Mouse (Mus musculus): ENCODE results near the gene Tcf12. TPM values are rescaled to one million over a fixed set of nuclear protein-coding genes. Genes with fewer than 3 reads are reported as not detected.

The Tcf12 gene
- polyA plus RNA-seq (2014; fragmentation: Nextera tagmentation; extraction: Ambion mirVana) = 204 and 230 TPM in 2 replicates

DNA sequence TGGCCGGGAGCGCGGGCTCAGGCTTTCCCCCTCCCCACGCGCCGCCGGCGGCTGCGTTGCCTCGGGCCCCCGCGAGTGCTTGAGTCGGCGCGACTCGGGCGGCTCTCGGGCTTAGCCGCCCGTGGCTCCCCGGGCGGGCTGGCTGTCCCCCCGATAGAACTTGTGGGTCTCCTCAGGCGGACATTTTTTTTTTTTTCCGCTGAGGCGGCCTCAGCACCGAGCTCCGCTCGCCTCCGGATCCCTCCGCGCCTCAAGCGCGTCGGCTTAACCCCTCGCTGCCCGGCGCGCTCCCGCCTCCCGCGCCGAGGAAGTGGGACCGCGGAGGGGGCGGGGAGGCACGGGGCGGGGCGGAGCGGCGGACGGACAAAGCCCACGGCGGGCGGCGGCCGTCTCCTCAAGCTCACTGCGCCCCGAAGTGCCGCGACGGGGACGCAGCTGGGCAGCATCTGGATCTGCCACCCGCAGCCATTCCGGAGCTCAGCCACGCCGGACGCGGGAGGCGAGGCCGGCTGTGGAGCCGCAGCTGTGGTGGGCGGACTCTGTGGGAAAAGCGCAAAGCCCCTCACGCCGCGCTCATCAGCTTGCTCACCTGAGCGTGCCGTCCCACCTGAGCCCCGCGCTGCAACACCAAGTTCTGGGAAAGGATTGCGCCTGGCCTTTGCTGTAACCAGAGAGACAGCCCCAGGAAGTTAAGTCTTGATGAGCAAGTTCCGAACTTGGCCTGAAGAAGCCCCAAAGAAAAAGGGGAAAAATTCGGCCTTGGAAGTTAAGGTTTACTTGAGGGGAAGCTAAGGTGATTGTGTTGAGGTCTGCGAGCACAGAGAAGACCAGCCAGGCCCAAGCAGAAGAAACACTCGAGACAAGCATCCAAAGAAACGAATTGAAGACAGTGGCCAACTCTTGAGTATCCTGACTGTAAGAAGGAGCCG is at the start of gene Tcf12:
TSS of gene Tcf12 (minus strand) at position 250 of the 929 bp plus-strand sequence.
- Histone ChIP-seq H3K27me3 (ENCODE audit: control insufficient read depth, insufficient read depth, low read length) (no peaks in the 10 kb centered on the region), H3K4me2 (ENCODE audit: low read depth, low read length) (peak within 1 kb of the TSS; percentile 84), H3K9me3 (replicated peaks; ENCODE audit: control insufficient read depth, low read length) (no peaks in the 10 kb centered on the region), H3K36me3 (replicated peaks; ENCODE audit: control insufficient read depth, insufficient read depth, low read depth, low read length) (no peaks in the 10 kb centered on the region), H3K27ac (replicated peaks; ENCODE audit: low read depth, low read length) (peak within 1 kb of the TSS; percentile 97), H3K9ac (replicated peaks; ENCODE audit: low read length) (peak within 1 kb of the TSS; percentile 100), H3K4me1 (ENCODE audit: control insufficient read depth, insufficient read depth, low read length) (no peaks in the 10 kb centered on the region), H3K4me3 (ENCODE audit: low read depth, low read length) (peak within 1 kb of the TSS; percentile 97)
- DNase-seq (ENCODE audit: low spot score) (peak; percentile 97), ATAC-seq (replicated peaks; ENCODE audit: insufficient number of reproducible peaks, low FRiP score, low TSS enrichment, low read depth) (peak; percentile 84)
- 1% methylated on average over 75 of the region's 88 CpGs for WGBS

DNA sequence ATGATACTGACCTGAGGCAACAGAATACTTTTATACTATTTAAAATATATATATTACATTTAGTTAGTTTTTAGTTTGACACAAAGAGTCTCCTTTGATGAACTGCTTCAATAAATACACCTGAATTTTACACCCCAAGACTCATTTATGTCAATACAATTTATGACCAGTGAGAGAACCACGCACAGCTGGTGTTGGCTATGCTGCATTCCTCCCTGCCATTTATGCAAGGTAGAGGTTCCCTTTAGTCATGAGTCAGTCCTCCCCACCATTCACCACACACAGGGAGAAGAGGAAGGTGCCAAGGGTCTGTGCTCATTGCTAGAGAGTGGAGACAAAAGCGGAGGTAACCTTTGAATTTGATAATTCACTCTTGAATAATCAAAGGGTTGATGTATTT is 46.7 kb upstream of the Tcf12 start:
- DNase-seq (ENCODE audit: low spot score) (no peak), ATAC-seq (replicated peaks; ENCODE audit: insufficient number of reproducible peaks, low FRiP score, low TSS enrichment, low read depth) (no peak)
- Histone ChIP-seq H3K4me2 (ENCODE audit: low read depth, low read length) (no peak overlapping the region), H3K4me1 (ENCODE audit: control insufficient read depth, insufficient read depth, low read length) (no peaks in the 10 kb centered on the region), H3K9me3 (replicated peaks; ENCODE audit: control insufficient read depth, low read length) (no peaks in the 10 kb centered on the region), H3K36me3 (replicated peaks; ENCODE audit: control insufficient read depth, insufficient read depth, low read depth, low read length) (no peaks in the 10 kb centered on the region), H3K4me3 (ENCODE audit: low read depth, low read length) (no peak overlapping the region), H3K27ac (replicated peaks; ENCODE audit: low read depth, low read length) (no peak overlapping the region), H3K9ac (replicated peaks; ENCODE audit: low read length) (no peak overlapping the region), H3K27me3 (ENCODE audit: control insufficient read depth, insufficient read depth, low read length) (no peaks in the 10 kb centered on the region)
- 90% methylated on average over 2 of the region's 2 CpGs for WGBS

DNA sequence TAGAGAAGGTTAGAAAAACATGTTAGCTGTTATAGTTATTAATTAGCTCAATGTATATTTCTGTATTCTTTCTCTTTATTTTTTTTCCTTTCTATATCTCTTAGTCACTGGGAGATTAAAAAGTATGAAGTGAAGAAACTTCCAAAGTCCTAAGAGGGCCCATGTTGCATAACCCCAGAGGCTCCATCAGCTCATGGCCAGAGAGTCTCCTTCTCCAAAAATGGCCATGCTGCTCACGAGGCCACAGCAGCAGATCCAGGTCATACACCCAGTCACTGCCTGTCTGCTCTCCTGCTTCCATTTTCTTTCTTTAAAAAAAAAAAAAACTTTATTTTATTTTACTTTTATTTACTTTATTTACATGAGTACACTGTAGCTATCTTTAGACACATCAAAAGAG is 45.4 kb upstream of the Tcf12 start:
- ATAC-seq (replicated peaks; ENCODE audit: insufficient number of reproducible peaks, low FRiP score, low TSS enrichment, low read depth) (no peak), DNase-seq (ENCODE audit: low spot score) (no peak)
- H3K4me3 ChIP-seq (ENCODE audit: low read depth, low read length) = no peak overlapping the region
- H3K4me2 ChIP-seq (ENCODE audit: low read depth, low read length) = no peak overlapping the region
- no peaks in the 10 kb centered on the region for H3K9me3 ChIP-seq (replicated peaks; ENCODE audit: control insufficient read depth, low read length)
- H3K27me3 ChIP-seq (ENCODE audit: control insufficient read depth, insufficient read depth, low read length) = no peaks in the 10 kb centered on the region
- WGBS = 65% methylated on average over 1 of the region's 1 CpGs
- no peaks in the 10 kb centered on the region for H3K4me1 ChIP-seq (ENCODE audit: control insufficient read depth, insufficient read depth, low read length)
- H3K36me3 ChIP-seq (replicated peaks; ENCODE audit: control insufficient read depth, insufficient read depth, low read depth, low read length) = no peaks in the 10 kb centered on the region
- H3K9ac ChIP-seq (replicated peaks; ENCODE audit: low read length) = no peak overlapping the region
- H3K27ac ChIP-seq (replicated peaks; ENCODE audit: low read depth, low read length) = no peak overlapping the region

DNA sequence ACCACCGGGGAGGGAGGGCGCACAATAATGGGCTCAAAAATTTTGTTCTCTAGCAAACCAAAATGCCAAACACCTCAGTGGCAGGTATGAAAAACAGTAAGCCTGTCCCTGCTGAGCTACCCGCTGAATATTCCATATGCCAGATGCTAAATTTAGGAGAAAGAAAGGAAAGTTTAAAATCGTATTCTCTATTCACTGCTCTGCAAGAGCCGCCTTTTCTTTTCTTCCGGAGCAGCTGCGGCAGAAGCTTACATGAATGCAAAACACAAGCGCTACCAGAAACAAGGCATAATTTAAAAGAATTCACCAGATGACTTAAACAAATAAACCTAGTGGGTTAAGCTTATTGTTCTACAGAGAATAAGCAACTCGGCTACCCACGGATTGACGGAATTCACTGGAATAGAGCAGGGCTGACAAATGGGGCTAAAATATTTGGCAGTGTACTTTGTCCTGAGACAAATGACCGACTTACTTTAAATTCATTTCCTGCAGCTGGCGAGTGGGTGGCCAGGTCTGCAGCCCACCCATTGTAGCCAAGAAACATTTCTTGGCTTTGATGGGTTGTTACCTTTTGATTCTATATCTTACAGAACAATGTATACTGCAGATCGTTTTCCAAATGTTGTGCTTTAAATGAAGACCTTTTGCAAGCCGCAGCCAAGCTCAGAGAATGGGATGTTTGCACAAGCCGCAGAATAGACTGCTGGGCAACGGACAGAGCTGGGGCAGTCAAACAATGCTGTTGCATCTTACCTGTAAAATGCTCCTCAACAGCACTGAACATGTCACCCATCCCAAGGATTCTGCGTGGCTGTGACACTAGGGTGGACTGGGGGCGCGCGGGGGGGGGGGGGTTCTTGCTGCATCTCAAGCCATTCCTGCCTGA is 43.8 kb upstream of the Tcf12 start:
- peak; percentile 11 for DNase-seq (ENCODE audit: low spot score)
- WGBS = 28% methylated on average over 21 of the region's 21 CpGs
- ATAC-seq (replicated peaks; ENCODE audit: insufficient number of reproducible peaks, low FRiP score, low TSS enrichment, low read depth) = no peak

DNA sequence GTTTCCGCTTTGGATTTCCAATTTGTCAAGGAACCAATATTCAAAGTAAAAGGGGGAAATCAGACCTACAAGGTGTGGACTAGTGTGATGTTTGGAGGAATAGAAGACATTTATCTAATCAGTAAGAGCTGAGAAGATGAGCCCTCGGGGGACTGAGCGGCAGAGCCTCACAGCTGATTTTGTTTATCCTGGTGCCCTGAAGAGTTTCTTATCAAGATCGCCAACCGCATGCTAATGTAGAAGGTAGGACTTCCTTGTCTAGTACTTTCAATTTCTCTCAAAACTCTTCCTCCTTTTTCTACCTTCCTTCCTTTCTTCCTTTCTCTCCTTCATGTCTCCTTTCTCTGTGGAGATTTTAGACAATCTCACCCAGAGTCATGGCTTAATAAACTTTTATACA is 32.5 kb upstream of the Tcf12 start:
- Histone ChIP-seq H3K9me3 (replicated peaks; ENCODE audit: control insufficient read depth, low read length) (no peaks in the 10 kb centered on the region), H3K27ac (replicated peaks; ENCODE audit: low read depth, low read length) (no peak overlapping the region), H3K4me2 (ENCODE audit: low read depth, low read length) (no peak overlapping the region), H3K4me1 (ENCODE audit: control insufficient read depth, insufficient read depth, low read length) (no peaks in the 10 kb centered on the region), H3K4me3 (ENCODE audit: low read depth, low read length) (no peak overlapping the region), H3K9ac (replicated peaks; ENCODE audit: low read length) (no peak overlapping the region), H3K27me3 (ENCODE audit: control insufficient read depth, insufficient read depth, low read length) (no peaks in the 10 kb centered on the region), H3K36me3 (replicated peaks; ENCODE audit: control insufficient read depth, insufficient read depth, low read depth, low read length) (no peaks in the 10 kb centered on the region)
- ATAC-seq (replicated peaks; ENCODE audit: insufficient number of reproducible peaks, low FRiP score, low TSS enrichment, low read depth) = no peak
- 79% methylated on average over 5 of the region's 5 CpGs for WGBS
- DNase-seq (ENCODE audit: low spot score) = no peak

More for the DNA sequence above, 43.8 kb upstream of the Tcf12 start:
- no peaks in the 10 kb centered on the region for H3K9me3 ChIP-seq (replicated peaks; ENCODE audit: control insufficient read depth, low read length)
- no peak overlapping the region for H3K27ac ChIP-seq (replicated peaks; ENCODE audit: low read depth, low read length)
- H3K36me3 ChIP-seq (replicated peaks; ENCODE audit: control insufficient read depth, insufficient read depth, low read depth, low read length) = no peaks in the 10 kb centered on the region
- no peaks in the 10 kb centered on the region for H3K4me1 ChIP-seq (ENCODE audit: control insufficient read depth, insufficient read depth, low read length)
- no peak overlapping the region for H3K9ac ChIP-seq (replicated peaks; ENCODE audit: low read length)
- no peak overlapping the region for H3K4me3 ChIP-seq (ENCODE audit: low read depth, low read length)
- no peaks in the 10 kb centered on the region for H3K27me3 ChIP-seq (ENCODE audit: control insufficient read depth, insufficient read depth, low read length)
- H3K4me2 ChIP-seq (ENCODE audit: low read depth, low read length) = peak overlapping the region; percentile 5

DNA sequence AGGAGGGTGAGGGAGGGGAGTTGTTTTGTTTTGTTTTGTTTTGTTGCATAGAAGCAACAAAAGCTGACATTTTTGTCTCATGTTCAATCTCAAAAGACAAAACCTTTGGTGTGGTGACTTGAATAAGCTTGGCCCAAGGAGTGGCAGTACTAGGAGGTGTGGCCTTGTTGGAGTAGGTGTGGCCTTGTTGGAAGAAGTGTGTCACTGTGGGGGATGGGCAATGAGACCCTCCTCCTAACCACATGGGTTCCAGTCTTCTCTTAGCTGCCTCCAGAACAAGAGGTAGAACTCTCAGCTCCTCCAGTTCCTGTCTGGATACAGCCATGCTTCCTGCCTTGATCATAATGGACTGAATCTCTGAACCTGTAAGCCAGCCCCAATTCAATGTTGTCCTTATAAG is 26.2 kb upstream of the Tcf12 start:
- no peak overlapping the region for H3K27ac ChIP-seq (replicated peaks; ENCODE audit: low read depth, low read length)
- ATAC-seq (replicated peaks; ENCODE audit: insufficient number of reproducible peaks, low FRiP score, low TSS enrichment, low read depth) = no peak
- H3K9ac ChIP-seq (replicated peaks; ENCODE audit: low read length) = no peak overlapping the region
- no peaks in the 10 kb centered on the region for H3K27me3 ChIP-seq (ENCODE audit: control insufficient read depth, insufficient read depth, low read length)
- no peaks in the 10 kb centered on the region for H3K36me3 ChIP-seq (replicated peaks; ENCODE audit: control insufficient read depth, insufficient read depth, low read depth, low read length)
- no peak for DNase-seq (ENCODE audit: low spot score)
- no peaks in the 10 kb centered on the region for H3K9me3 ChIP-seq (replicated peaks; ENCODE audit: control insufficient read depth, low read length)
- H3K4me1 ChIP-seq (ENCODE audit: control insufficient read depth, insufficient read depth, low read length) = no peaks in the 10 kb centered on the region
- no peak overlapping the region for H3K4me2 ChIP-seq (ENCODE audit: low read depth, low read length)
- H3K4me3 ChIP-seq (ENCODE audit: low read depth, low read length) = no peak overlapping the region

DNA sequence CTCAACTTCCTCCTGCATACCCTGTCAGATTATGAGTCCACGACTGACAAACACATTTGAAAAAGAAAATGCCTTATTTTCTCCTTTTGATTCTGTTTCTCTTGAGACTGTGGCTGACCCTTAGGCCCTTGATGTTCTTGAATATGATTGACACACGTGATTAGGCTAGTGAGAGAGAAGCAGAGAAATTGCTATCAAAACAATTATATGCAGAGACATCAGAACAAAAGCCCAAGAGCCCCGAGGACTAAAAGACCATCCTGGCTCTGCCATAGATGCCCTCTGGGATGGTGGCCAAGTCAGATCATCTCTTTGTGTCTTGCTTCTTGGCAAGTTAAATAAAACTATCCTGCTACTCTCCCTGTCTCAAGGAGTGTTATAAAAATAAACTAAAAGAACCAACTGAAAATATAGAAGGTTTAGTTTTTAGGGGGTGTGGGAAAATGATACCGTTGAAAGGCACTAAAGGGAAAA is 22.1 kb upstream of the Tcf12 start:
- DNase-seq (ENCODE audit: low spot score) (no peak), ATAC-seq (replicated peaks; ENCODE audit: insufficient number of reproducible peaks, low FRiP score, low TSS enrichment, low read depth) (no peak)
- Histone ChIP-seq H3K27ac (replicated peaks; ENCODE audit: low read depth, low read length) (peak overlapping the region; percentile 85; the same call in 1 of the 2 replicates), H3K4me1 (ENCODE audit: control insufficient read depth, insufficient read depth, low read length) (no peaks in the 10 kb centered on the region), H3K4me2 (ENCODE audit: low read depth, low read length) (peak overlapping the region; percentile 73), H3K27me3 (ENCODE audit: control insufficient read depth, insufficient read depth, low read length) (no peaks in the 10 kb centered on the region), H3K4me3 (ENCODE audit: low read depth, low read length) (peak overlapping the region; percentile 57), H3K9me3 (replicated peaks; ENCODE audit: control insufficient read depth, low read length) (no peaks in the 10 kb centered on the region), H3K36me3 (replicated peaks; ENCODE audit: control insufficient read depth, insufficient read depth, low read depth, low read length) (no peaks in the 10 kb centered on the region), H3K9ac (replicated peaks; ENCODE audit: low read length) (peak overlapping the region; percentile 89)
- 44% methylated on average over 4 of the region's 4 CpGs for WGBS
